Mouse (Mus musculus): ENCODE measurements around the gene Las1l. TPM values are rescaled to one million over a fixed set of nuclear protein-coding genes. Genes with fewer than 3 reads are reported as not detected.

The Las1l gene
- polyA plus RNA-seq (2014; fragmentation: Illumina TruSeq; extraction: RNeasy Lipid Tissue Mini Kit (QIAGEN cat#74804); ENCODE audit: low read depth, low replicate concordance) = 28.7 TPM

GRCm38 (mm10) chrX:95956497-95957293 is at the start of gene Las1l:
Gene Las1l (minus strand): TSS chrX:95956962.

Other genes starting within 250 kb of the Las1l start
- 0.16 TPM for gene Zc3h12b, start 245.3 kb downstream of the Las1l start, polyA plus RNA-seq (2014; fragmentation: Illumina TruSeq; extraction: RNeasy Lipid Tissue Mini Kit (QIAGEN cat#74804); ENCODE audit: low read depth, low replicate concordance)
- gene Msn, start 139.1 kb upstream of the Las1l start, polyA plus RNA-seq (2014; fragmentation: Illumina TruSeq; extraction: RNeasy Lipid Tissue Mini Kit (QIAGEN cat#74804); ENCODE audit: low read depth, low replicate concordance) = 21.2 TPM